Mouse (Mus musculus): Measurements from ENCODE around the gene Med10. TPM values are rescaled to one million over a fixed set of nuclear protein-coding genes. Genes with fewer than 3 reads are reported as not detected.

The Med10 gene
- 123 TPM for polyA plus RNA-seq (2017; shearing (Covaris generic))

GRCm38 (mm10) chr13:69802095-69802494 lies at the start of gene Med10:
Gene Med10 (plus strand): TSS chr13:69802395.

Other genes starting within 250 kb of the Med10 start
- gene Srd5a1, start 191.0 kb upstream of the Med10 start, polyA plus RNA-seq (2017; shearing (Covaris generic)): 0.94 TPM
- not detected for gene Ube2ql1, start 62.5 kb upstream of the Med10 start, polyA plus RNA-seq (2017; shearing (Covaris generic))

Data from effector memory CD4-positive, alpha-beta T cell, adult 7 months (primary cell).